Mouse (Mus musculus): ENCODE measurements around the gene Rab14.

The Rab14 gene

DNA sequence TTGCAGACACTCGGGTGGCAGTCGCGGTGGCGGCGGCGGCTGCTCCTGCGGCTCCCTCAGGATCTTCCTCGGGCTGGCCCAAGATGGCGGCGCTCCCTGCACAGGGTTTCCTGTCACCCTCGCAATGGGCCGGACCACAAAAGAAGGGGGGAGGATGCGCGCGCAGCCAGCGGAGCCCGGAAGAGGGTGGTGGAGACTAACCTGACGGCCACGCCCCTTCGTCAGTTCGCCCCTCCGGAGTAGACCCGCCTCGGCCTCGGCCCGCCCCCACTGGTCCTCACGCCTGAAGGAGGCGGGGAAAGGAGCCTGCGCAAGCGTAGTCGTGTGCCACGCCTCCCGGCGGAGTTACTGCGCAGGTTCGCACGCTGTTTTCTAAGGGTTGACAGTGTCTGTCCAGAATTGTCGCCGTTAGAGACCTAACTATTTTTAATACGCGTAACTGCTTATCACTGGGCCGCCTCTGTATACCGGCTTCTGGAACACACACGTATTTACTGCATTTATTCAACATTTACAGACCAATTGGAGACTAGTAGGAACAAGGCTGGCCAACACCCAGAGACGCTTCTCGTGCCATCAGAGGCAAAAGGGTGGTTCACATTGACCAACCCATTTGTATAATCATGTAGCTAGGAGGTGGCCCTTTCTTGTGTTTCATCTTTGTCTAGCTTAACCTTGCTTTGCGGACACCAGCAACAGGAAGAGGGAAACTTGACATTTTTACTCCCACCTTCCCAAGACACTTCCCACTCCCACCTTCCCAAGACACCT is at the start of gene Rab14:
Gene Rab14 (minus strand): TSS at position 223 of the 771 bp plus-strand sequence.
- peak; percentile 99 for DNase-seq (ENCODE audit: low read depth)

DNA sequence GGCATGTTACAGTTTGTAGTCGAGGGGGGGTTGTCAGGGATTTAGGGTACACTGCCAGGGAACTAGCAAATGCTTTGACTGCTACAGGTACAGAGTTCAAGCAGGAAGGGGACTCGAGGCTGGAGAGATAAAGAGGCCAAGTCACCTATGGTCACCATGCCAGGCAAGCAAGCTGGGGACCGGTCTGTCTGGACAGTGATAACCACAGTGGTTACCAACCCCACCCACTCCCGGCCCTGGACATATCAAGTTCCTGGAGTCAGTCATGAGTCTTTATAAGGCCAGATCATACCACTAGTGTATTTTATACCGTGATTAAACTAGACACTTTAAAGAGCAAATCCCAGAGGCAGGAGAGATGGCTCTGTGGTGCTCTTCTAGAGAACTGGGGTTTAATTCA is 46.8 kb upstream of the Rab14 start:
- peak; percentile 65 for DNase-seq (ENCODE audit: low read depth)

DNA sequence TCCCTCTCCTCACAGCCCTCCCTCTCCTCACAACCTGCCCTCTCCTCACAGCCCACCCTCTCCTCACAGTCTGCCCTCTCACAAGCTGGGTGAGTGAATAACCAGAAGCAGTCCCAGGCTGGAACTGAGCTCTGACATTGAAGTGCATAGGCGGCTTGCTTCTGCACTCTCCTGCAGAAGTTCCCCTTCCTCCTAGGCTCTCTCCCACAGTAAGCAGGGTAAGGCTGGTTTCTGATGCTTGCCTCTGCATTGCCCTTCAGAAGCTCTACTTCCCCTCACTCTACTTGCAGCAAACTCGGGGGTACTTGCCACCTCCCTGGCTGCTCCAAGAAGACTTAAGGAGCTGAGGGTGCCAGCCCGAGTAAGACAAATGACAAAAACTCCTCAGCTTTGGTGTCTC is 43.3 kb upstream of the Rab14 start:
- no peak for DNase-seq (ENCODE audit: low read depth)

DNA sequence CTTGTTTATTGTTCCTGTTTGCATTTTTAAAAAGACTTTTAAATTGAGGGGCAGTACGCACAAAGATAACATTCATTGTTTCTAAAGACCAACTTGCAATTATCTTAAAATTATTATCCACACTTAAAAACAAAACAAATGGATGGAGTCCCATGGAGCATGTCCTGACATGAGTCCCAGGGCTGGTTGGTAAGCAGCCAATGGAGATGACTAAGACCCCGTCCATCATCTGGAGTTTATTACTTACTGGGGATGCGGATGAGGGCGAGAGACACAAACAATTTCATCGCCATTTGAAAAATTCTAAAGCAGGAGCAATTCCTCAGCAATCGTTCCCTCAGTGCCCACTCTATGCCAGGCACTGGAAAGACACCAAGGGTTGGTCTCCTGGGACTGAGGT is 34.1 kb upstream of the Rab14 start:
- DNase-seq (ENCODE audit: low read depth) = no peak

DNA sequence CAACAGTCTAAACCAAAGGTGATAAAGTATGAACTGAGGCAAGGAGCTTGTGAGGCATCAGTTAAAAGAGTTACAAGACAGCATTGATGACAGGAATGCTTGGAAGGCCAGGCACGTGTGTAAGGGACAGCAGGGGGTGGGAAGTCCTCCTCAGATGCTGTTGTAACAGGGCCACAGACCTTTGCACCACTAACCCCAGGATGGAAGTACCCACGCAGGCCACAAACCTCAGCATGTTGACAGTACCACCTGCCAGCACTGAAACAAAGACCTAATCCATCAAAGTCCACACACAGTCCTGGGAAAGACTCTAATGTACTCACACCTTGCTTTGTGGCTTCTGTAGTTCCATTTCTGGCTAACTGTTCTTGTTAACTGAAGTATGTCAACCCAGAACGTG is 33.0 kb upstream of the Rab14 start:
- peak; percentile 48 for DNase-seq (ENCODE audit: low read depth)

DNA sequence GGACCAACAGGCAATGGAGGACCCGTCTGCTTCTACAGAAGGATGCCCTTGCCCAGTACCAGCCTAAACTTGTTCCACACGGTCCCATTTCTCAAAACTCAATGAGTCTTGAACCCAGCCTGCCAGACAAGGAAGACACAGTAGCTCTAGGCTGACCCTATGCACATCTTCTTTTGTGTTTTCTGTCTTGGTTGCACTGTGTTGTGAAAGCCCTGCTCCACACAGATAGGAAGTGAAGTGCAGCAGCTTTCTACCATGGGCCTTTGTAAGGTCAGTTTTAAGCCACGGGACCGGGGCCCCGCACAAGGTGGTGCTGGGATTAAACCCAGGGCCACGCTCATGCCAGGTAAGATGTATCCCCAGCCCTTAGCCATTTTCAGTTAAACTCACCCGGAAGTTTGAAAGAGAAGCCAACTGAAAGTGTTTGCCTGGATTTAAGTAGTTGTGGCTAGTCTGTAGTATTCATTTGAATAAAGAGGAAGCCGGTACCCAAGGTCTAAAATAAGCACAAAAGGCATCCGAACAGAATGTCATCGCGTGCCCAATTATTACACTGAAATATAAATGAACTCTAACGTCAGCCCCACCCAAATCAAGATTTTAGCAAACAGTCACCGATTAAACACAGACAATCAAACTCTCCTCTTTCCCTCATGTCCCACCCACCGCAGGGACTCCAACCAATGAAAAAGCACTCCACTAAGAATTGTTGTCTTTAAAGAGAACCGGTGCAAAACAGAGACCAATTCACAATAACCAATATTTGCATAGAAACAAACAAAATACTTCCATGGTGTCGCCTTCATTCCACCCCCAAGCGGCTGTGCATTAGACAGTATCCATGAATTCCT is 31.9 kb upstream of the Rab14 start:
- peak; percentile 59 for DNase-seq (ENCODE audit: low read depth)

DNA sequence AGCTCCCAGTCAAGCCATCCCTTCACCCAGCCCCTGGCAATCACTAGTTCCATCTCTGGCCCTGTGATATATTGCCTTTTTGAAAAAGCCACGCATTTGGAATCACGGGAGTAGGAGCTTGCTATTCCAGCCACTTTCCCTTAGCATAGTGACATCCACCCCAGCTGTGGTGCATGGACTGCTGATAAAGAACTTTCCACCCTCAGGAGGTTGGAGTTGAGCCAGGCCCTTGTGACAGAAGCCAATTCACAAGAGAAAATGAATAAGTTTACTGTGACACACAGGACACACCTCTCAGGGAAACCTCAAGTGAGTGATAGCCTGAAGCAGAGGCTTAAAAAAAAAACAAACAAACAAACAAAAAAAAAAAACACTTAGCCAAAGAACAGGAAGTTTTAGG is 31.0 kb upstream of the Rab14 start:
- peak; percentile 83 for DNase-seq (ENCODE audit: low read depth)

DNA sequence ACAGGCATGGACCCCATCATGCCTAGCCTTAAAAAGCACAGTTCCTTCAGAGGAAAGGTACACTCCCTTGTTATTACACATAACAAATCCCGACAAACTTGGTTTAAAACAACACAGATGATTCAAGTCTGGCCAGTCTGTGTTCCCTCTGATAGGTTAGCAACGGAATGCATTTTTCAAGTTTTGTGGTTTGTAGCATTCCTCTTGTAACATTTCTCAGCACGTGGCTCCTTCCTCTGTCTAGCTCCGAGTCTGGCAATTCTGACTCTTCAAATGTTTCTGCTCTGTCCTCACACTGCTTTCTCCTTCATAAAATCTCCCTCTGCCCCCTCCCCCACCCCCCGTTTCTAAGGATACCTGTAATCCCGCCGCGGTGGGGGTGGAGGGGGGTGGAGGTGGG is 29.3 kb upstream of the Rab14 start:
- no peak for DNase-seq (ENCODE audit: low read depth)

DNA sequence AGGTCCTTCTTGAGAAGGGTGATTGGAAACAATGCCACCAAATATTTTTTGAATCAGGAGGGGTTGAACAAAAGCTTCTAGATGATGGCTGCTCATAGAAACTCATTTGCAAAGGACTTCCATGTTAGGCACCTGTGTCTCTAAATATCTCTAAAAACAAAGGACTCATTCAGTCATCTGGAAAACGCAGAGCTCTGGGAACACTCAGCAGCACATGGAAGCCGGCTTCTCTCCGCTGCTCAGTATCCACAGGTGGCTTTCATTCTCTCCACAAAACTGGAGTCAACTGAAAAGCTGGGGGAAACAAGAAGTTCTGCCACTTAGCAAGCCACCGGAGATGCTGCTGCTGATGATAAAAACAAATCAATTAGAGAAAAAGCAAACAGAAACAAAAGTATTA is 27.2 kb upstream of the Rab14 start:
- no peak for DNase-seq (ENCODE audit: low read depth)

DNA sequence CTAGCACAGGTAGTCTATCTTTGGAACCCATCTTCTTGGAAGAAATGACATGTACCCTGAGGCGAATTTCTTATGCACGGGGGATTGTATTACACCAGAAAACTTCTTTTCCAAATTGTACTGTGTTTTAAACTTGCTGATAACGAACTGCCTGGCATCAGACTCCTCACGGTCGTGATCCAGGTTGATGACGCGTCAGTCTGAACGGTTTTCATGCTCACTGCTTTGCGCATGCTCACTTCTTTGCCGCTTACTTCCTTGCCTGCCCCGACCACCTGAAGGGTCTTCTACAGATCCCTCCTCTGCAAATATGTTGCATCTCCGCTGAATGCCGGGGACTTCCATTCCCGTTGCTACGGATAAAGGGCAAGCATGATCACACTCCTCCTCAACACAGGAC is 23.4 kb upstream of the Rab14 start:
- no peak for DNase-seq (ENCODE audit: low read depth)

DNA sequence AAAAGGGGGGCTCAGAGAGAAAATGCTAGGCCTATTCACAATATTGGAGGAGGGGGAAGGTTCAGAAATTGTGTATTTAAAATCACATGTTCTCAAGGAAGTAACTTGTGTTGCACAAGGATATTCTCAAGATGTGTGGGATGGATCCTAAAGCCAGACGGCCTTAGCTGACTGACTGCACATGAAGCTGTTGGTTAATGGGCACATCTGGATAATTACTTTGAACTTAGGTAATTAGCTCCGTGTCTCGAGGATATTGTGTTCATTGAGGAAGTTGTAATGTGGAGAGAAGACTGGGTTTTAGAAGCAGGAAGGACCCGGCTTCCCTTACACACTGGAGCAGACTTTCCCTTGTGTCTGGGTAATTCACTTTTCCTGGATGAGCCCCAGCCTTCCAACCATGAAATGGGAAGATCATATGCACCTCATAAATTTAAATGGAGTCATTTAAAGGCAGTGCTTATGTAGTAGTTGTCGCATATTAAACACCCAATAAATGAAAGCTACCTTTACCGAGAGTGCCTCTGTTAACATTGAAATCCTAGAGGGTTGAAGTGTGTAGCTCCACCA is 22.0 kb upstream of the Rab14 start:
- DNase-seq (ENCODE audit: low read depth) = no peak

DNA sequence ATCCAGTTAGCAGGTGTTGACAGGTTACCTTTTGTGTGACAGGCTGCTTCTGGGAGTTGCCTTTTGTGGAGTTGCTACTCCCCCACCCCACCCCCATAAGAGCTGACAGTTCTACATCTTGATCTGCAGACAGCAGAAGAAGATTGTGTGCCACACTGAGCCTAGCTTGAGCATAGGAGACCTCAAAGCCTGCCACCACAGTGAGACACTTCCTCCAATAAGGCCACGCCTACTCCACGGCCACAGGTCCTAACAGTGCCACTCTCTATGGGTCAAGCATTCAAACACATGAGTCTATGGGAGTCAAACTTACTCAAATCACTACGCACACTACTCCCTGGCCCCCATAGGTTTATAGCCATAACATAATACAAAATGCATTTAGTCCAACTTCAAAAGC is 17.8 kb upstream of the Rab14 start:
- peak; percentile 54 for DNase-seq (ENCODE audit: low read depth)

DNA sequence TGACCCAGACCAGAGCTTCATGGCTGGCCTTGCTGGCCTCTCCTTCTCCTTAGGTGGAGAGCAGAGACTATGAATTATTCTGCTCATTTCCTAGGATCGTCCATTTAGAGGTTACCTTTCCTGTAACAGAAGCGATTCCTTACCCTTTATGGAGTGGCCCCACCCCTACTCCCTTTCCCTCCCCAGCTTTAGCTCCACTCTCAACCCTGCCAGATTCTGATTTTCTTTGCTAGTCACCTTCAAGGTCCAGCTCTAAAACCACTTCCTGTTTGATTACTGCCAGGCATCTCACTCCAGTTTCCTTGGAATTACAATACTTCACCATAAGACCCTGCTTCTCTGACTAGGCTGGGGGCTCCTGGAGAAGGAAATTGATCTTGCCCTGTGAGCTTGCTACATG is 15.8 kb upstream of the Rab14 start:
- no peak for DNase-seq (ENCODE audit: low read depth)

DNA sequence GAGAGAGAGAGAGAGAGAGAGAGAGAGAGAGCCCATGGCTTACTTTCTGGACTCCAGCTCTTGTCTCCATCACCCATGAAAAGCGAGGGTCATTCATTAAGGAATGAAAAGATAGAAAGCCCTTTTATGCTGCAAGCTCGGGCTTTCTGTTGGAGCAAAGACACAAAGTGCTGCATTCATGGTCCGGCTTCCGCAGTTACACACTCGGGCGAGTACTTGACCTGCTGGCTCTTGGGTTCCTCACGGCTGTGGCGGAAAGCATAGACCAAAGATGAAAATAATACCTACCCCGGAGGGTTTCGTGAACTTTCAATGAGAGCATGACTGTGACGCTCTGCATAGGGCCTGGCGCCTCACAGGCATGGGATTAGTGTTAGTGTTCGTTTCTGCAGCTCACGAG is 14.4 kb upstream of the Rab14 start:
- DNase-seq (ENCODE audit: low read depth) = no peak

DNA sequence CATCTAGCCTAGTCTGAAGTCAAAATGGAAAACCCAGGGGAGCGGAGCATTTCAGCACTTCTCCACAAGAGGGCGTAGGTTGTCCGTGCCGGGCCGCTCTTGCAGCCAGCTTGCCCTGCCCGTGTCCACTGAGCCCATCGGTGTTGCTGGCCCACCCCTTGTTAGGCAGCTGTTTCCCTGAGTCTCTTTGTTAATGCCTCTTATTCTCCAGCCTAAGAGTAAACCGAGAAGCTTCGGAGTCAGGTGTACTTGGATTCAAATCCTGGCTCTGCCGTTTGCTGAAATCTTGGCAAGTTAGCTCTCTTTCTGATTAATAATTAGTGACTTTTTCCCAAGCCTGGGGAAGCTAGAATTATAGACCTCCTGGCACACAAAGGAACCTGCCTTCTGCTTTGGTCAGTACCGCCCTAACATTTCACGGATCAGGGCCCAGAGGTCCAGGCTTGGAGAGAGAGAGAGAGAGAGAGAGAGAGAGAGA is 14.0 kb upstream of the Rab14 start:
- peak; percentile 83 for DNase-seq (ENCODE audit: low read depth)

DNA sequence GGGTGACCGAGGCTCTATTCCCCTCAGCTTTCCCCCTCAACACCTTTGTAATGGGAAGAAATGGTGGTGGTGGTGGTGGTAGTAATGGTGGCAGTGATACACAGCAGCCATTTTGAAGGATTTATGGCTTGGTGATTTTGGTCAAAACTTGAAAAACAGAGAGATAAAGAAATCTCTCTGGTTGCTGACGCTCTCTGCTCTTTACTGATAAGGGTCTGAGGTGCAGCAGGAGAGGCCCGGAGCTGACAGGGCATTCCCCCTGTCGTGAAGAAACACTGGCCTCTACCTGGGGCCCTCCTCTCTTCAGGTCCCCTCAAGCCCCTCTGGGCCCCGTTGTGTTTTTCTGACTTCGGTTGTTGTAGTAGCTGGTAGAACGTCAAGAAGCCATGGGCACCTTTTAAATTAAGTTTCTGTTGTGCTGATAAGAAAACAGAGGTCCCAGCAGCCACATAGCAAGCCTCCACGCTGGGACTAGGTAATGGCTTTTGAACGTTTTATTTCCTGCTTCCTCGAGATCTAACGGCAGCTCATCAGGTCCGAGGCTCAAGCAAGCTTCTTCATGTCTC is 12.5 kb upstream of the Rab14 start:
- DNase-seq (ENCODE audit: low read depth) = no peak

DNA sequence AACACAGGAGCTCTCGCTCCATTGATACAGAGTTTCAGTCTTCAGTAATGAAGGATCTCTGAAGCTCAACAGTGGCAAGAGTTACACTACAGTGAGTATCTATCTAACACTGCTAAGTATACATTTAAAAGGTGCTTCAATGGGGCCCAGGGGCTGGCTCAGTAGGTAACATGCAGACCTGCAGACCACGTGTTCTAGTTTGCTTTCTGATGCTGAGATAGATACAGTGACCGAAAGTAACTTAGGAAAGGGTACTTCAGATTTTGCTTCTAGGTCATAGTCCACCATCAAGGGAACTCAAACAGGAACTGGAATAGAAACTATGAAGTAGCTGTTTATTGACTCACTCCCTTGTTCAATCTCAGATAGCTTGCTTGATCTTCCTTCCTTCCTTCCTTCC is 10.8 kb upstream of the Rab14 start:
- DNase-seq (ENCODE audit: low read depth) = no peak

DNA sequence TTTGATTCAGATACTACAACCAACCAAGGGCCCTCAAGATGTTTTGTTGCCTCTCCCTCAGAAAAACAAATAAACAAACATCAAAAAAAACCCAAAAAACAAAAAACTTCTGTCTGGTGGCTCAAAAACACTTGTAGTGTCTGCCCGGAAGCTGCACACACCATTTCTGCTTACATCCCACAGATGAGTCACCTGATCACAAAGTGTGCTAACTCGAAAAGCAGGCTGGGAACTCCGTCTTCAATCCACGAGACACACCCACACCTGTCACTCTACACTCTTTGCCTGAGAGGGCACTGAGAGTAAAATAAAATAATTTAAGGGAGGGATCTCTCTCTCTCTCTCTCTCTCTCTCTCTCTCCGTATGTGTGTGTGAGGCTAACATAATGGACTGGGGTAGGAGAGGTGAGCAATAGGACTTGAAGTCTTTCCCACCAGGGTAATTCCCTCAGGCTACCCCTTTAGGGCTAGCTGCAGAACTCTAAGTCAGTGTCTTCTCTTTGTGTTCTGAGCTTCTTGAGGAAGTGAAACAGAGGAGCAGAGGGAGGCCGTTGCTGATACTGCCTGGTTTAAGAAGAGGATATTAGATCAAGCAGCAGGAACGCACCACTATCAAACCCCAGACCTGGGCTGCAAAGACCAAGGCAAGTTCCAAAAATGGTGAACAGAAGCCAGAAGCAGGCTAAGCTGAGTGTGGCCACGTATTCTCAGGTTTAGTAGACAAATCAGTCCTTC is 8.2 kb upstream of the Rab14 start:
- peak; percentile 38 for DNase-seq (ENCODE audit: low read depth)

DNA sequence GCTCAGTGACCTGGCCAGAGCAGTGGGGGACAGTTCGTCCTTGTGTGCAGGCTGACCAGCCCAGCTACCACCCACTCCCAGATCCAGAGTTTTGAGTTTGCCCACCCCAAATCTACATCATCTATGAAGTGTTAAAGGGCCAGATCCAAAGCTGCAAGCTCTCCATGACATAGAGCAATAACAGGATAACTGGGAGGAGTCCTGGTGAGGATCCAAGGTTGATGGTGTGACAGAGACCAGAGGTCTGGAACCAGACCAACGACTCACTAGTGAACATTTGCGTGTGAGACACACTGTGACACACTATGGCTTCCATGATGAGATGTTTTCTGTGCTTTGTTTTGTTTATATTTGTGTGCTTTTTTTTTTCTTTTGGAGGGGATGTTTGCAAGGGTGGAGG is 7.1 kb upstream of the Rab14 start:
- no peak for DNase-seq (ENCODE audit: low read depth)

DNA sequence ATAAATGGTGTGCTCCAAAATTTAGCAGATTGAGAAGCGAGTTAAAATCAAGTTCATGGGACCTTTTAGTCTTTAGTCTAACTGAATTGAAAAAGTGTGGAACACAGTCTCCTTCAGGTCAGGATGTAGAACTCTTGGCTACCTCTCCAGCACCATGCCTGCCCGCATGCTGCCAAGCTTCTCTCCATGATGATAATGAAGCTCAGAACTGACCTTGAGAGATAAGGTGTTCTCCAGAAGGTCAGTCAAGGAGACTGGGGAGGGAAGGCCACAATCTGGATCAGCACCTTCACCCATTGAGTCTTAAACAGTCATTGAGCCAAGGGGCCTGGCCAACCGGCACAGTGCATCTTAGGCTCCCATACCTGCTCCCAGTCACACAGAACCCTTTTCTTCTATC is 5.8 kb upstream of the Rab14 start:
- DNase-seq (ENCODE audit: low read depth) = no peak

DNA sequence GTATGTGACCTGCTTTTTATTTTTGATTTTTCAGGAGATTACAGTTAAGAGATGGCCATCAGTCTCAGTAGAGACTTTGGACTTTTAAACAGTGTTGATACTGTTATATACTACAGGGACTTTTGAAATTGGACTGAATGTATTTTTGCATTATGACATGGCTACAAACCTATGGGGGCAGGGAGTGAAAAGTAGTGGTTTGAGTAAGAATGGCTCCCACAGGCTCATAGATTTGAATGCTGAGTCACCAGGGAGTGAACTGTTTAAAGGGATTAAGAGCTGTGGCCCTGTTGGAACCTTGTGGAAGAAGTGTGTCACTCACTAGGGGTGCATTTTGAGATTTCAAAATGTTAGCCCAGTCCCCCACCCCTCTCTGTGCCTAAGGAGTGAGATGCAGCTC is 2.8 kb upstream of the Rab14 start:
- DNase-seq (ENCODE audit: low read depth) = peak; percentile 64
